Mouse (Mus musculus): Measurements from ENCODE around the gene 4930452B06Rik. TPM values are rescaled to one million over a fixed set of nuclear protein-coding genes. Genes with fewer than 3 reads are reported as not detected.

The 4930452B06Rik gene
- polyA plus RNA-seq, 1 experiment from 2014 or later = 9.7 TPM

DNA sequence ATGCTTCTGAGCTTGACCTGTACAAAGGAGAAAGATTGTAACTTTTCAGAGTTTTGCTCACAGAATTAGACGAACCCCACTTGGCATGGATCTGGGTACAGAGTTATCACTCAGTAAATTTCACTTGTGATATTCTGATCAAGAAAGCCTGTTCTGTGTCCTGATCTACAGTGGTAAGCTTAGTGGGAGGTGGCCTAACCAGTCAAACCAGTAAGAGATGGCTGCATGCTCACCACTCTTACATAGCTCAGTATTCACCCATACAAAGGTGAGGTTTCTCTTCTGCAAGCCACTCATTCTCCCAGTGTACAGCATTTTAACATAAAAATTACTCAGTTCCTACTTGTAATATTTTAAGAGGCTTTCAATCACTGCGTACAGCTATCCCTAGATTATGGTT lies 221.7 kb downstream of the 4930452B06Rik start:
- Histone ChIP-seq H3K36me3 (ENCODE audit: poor library complexity, severe bottlenecking) (no peaks in the 10 kb centered on the region), H3K27me3 (no peaks in the 10 kb centered on the region), H3K9ac (no peak overlapping the region), H3K9me3 (replicated peaks) (no peaks in the 10 kb centered on the region), H3K4me2 (no peak overlapping the region), H3K4me1 (no peaks in the 10 kb centered on the region), H3K27ac (no peak overlapping the region), H3K4me3 (no peak overlapping the region)
- WGBS = 85% methylated on average over 2 of the region's 2 CpGs
- no peak for ATAC-seq

DNA sequence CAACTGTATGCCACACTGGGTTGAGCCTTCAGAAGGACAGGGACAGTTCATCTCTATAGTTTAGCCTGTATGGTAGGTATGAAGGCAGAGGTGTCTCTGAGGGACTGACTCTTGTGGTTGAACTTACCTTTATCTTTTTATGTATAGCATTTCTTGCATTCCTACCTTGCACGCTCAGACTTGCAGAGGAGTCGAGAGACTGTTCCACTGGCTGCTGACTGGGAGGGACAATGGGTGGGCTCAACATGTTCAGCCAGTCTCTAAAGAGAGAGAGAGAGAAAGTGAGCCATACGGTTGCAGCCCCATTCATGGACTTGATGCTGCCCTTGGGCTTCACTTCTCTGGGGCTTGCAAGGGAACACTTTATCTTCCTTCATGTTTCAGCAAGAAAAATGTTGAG lies 223.3 kb downstream of the 4930452B06Rik start:
- Histone ChIP-seq H3K9ac (no peak overlapping the region), H3K27ac (no peak overlapping the region), H3K4me2 (no peak overlapping the region), H3K36me3 (ENCODE audit: poor library complexity, severe bottlenecking) (no peaks in the 10 kb centered on the region), H3K4me3 (no peak overlapping the region), H3K4me1 (no peaks in the 10 kb centered on the region), H3K27me3 (no peaks in the 10 kb centered on the region), H3K9me3 (replicated peaks) (no peaks in the 10 kb centered on the region)
- no peak for ATAC-seq
- WGBS = 87% methylated on average over 3 of the region's 3 CpGs

- Histone ChIP-seq H3K4me2 (no peak overlapping the region), H3K9me3 (replicated peaks) (no peaks in the 10 kb centered on the region), H3K27ac (no peak overlapping the region), H3K4me3 (no peak overlapping the region), H3K27me3 (no peaks in the 10 kb centered on the region), H3K9ac (no peak overlapping the region), H3K36me3 (ENCODE audit: poor library complexity, severe bottlenecking) (no peaks in the 10 kb centered on the region), H3K4me1 (no peaks in the 10 kb centered on the region)
- ATAC-seq = no peak
- 84% methylated on average over 3 of the region's 3 CpGs for WGBS
Measured at GRCm38 (mm10) chr14:8441623-8442022, 224.4 kb downstream of the 4930452B06Rik start.

GRCm38 (mm10) chr14:8430611-8431230 lies 235.3 kb downstream of the 4930452B06Rik start:
- no peak overlapping the region for H3K4me2 ChIP-seq
- no peaks in the 10 kb centered on the region for H3K9me3 ChIP-seq (replicated peaks)
- no peak overlapping the region for H3K9ac ChIP-seq
- H3K4me1 ChIP-seq = no peaks in the 10 kb centered on the region
- whole genome bisulfite sequencing = 82% methylated on average over 6 of the region's 6 CpGs
- no peak overlapping the region for H3K27ac ChIP-seq
- H3K27me3 ChIP-seq = no peaks in the 10 kb centered on the region
- ATAC-seq = no peak
- H3K4me3 ChIP-seq = no peak overlapping the region
- H3K36me3 ChIP-seq (ENCODE audit: poor library complexity, severe bottlenecking) = no peaks in the 10 kb centered on the region

DNA sequence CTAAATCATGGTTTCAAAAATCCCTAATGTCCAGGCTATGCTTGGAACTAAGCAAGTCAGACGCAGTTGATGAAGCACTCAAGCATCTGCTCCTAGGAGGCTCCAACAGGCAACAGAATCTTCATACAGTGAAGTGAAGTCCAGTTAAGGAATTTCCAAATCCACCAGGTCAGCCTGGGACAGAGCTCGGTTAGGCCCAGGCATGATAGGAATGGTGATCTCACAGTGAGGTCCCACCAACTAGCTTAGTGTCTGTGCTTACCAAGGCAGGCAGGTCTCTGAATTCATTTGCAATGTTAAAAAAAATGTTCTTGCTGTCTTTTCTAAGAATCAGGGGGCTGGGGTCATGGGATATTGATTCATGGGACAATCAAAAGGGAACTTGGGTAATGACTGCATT lies 236.3 kb downstream of the 4930452B06Rik start:
- ATAC-seq = no peak
- Histone ChIP-seq H3K4me2 (no peak overlapping the region), H3K4me1 (no peaks in the 10 kb centered on the region), H3K9ac (no peak overlapping the region), H3K9me3 (replicated peaks) (no peaks in the 10 kb centered on the region), H3K36me3 (ENCODE audit: poor library complexity, severe bottlenecking) (no peaks in the 10 kb centered on the region), H3K4me3 (no peak overlapping the region), H3K27ac (no peak overlapping the region), H3K27me3 (no peaks in the 10 kb centered on the region)
- 80% methylated on average over 2 of the region's 2 CpGs for WGBS

DNA sequence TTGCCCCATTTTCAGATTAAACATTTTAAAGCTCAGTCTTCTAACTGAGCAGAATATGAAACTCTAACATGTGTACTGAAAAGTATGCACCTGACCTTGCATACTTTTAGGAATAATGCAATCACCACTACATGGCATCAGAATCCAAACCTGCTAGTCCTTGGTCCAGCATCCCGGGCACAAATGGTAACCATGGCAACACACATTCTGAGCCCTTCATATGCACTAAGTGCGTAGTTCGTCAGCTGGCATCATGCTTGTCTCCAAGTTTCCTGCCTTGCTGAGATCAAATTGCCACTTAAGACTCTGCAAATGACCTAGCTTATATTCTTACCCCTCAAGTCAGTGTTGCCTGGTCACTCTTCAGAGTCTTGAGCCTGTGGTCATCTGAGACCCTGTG lies 243.2 kb downstream of the 4930452B06Rik start:
- ATAC-seq = no peak
- Histone ChIP-seq H3K4me2 (no peak overlapping the region), H3K27ac (no peak overlapping the region), H3K27me3 (no peaks in the 10 kb centered on the region), H3K36me3 (ENCODE audit: poor library complexity, severe bottlenecking) (no peaks in the 10 kb centered on the region), H3K4me3 (no peak overlapping the region), H3K4me1 (0 out of 2 replicates have a peak, but pooled peaks cover 12% of the 10 kb centered on the region), H3K9ac (no peak overlapping the region), H3K9me3 (replicated peaks) (no peaks in the 10 kb centered on the region)
- WGBS = 51% methylated on average over 3 of the region's 3 CpGs

DNA sequence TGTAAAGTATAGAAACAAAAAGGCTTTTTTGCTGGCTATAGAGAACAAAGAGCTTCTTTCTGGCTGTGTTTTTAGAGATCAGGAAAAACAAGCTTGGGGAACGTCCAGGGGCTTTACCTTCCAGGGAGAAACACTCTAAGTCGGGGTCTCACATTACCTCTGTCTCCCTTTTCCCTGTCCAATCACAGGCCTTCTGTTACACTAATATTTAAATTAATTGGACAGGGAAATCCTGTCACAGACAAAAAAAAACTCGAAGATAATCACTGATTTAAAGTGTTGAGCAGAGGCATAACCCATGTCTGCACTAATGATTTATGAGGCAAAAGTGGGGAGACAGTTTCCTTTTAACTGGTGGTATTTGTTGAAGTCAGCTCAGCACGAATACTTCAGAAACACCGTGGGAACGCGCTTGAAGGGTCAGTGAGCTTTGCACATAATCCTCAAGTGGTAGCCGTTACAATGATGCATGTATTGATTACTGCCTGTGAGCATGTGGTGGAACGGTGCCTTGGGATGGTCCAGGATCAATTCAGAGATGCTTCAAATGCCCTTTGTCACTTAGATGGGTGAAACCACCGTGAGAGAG lies 244.7 kb downstream of the 4930452B06Rik start:
- H3K4me2 ChIP-seq = no peak overlapping the region

GRCm38 (mm10) chr14:8418610-8419009 lies 247.4 kb downstream of the 4930452B06Rik start:
- 59% methylated on average over 3 of the region's 3 CpGs for WGBS

More for the DNA sequence above, 244.7 kb downstream of the 4930452B06Rik start:
- H3K27ac ChIP-seq = no peak overlapping the region
- H3K4me3 ChIP-seq = no peak overlapping the region
- H3K36me3 ChIP-seq (ENCODE audit: poor library complexity, severe bottlenecking) = no peaks in the 10 kb centered on the region
- H3K27me3 ChIP-seq = no peaks in the 10 kb centered on the region
- H3K4me1 ChIP-seq = 0 out of 2 replicates have a peak, but pooled peaks cover 12% of the 10 kb centered on the region
- no peak for ATAC-seq
- no peak overlapping the region for H3K9ac ChIP-seq
- WGBS = 27% methylated on average over 10 of the region's 10 CpGs
- no peaks in the 10 kb centered on the region for H3K9me3 ChIP-seq (replicated peaks)

DNA sequence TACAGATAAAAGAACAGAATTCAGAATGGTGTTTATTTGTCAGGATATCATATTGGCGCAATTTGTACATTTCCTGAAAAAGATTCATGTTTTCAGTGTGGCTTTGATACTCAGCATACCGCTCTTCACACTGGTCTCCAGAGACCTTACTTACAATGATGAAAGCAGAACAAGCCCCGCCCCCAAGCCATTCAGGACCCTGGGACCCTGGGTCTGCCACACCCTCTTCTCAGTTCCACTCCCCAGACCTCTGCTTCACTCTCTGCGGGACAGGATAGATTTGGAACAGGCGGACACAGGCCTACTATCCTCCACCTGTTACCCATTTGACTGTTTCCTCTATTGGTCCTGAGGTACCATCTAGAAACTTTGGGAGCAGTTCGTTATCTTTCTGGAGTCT lies 260.1 kb downstream of the 4930452B06Rik start:
- no peaks in the 10 kb centered on the region for H3K9me3 ChIP-seq (replicated peaks)
- no peak overlapping the region for H3K4me3 ChIP-seq
- no peak for ATAC-seq
- no peaks in the 10 kb centered on the region for H3K4me1 ChIP-seq
- no peak overlapping the region for H3K9ac ChIP-seq
- no peaks in the 10 kb centered on the region for H3K27me3 ChIP-seq
- no peaks in the 10 kb centered on the region for H3K36me3 ChIP-seq (ENCODE audit: poor library complexity, severe bottlenecking)
- WGBS = 74% methylated on average over 6 of the region's 6 CpGs
- no peak overlapping the region for H3K4me2 ChIP-seq
- no peak overlapping the region for H3K27ac ChIP-seq

More at GRCm38 (mm10) chr14:8418610-8419009, 247.4 kb downstream of the 4930452B06Rik start:
- no peaks in the 10 kb centered on the region for H3K9me3 ChIP-seq (replicated peaks)
- no peaks in the 10 kb centered on the region for H3K27me3 ChIP-seq
- H3K4me1 ChIP-seq = 0 out of 2 replicates have a peak, but pooled peaks cover 12% of the 10 kb centered on the region
- H3K36me3 ChIP-seq (ENCODE audit: poor library complexity, severe bottlenecking) = no peaks in the 10 kb centered on the region
- ATAC-seq = no peak
- H3K4me2 ChIP-seq = no peak overlapping the region
- H3K4me3 ChIP-seq = no peak overlapping the region
- no peak overlapping the region for H3K27ac ChIP-seq
- H3K9ac ChIP-seq = no peak overlapping the region

GRCm38 (mm10) chr14:8403310-8403709 lies 262.7 kb downstream of the 4930452B06Rik start:
- H3K4me2 ChIP-seq = no peak overlapping the region
- 72% methylated on average over 3 of the region's 3 CpGs for WGBS
- H3K9me3 ChIP-seq (replicated peaks) = no peaks in the 10 kb centered on the region
- no peak overlapping the region for H3K4me3 ChIP-seq
- ATAC-seq = no peak
- H3K27me3 ChIP-seq = no peaks in the 10 kb centered on the region
- H3K27ac ChIP-seq = no peak overlapping the region
- no peak overlapping the region for H3K9ac ChIP-seq
- no peaks in the 10 kb centered on the region for H3K36me3 ChIP-seq (ENCODE audit: poor library complexity, severe bottlenecking)
- H3K4me1 ChIP-seq = no peaks in the 10 kb centered on the region

DNA sequence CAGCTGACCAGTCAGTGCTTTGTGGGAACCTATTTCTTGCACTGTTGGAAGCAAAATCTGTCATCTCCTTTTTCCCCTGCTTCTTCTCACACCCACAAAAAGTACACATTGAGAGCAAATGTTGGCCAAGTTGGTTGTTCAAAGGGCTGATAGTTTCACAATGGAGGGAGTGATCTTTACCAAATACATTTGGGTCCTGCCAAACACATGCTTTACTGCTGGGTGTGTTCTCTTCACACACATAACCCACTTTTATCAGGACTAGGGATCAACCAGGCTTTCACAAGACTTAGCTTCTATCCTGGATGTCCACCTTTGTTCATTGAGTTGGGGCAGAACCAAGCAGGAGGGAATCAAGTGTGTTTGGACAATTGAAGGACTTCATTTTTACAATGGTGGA lies 267.5 kb downstream of the 4930452B06Rik start:
- H3K4me1 ChIP-seq = no peaks in the 10 kb centered on the region
- H3K4me2 ChIP-seq = no peak overlapping the region
- no peak overlapping the region for H3K4me3 ChIP-seq
- no peaks in the 10 kb centered on the region for H3K27me3 ChIP-seq
- ATAC-seq = no peak
- no peak overlapping the region for H3K9ac ChIP-seq
- H3K9me3 ChIP-seq (replicated peaks) = no peaks in the 10 kb centered on the region
- no peaks in the 10 kb centered on the region for H3K36me3 ChIP-seq (ENCODE audit: poor library complexity, severe bottlenecking)
- no peak overlapping the region for H3K27ac ChIP-seq

- WGBS = 90% methylated on average over 7 of the region's 7 CpGs
- Histone ChIP-seq H3K4me2 (no peak overlapping the region), H3K4me1 (no peaks in the 10 kb centered on the region), H3K9me3 (replicated peaks) (no peaks in the 10 kb centered on the region), H3K4me3 (no peak overlapping the region), H3K36me3 (ENCODE audit: poor library complexity, severe bottlenecking) (no peaks in the 10 kb centered on the region), H3K27me3 (no peaks in the 10 kb centered on the region), H3K27ac (no peak overlapping the region), H3K9ac (no peak overlapping the region)
- ATAC-seq = no peak
Measured at GRCm38 (mm10) chr14:8395690-8396287, 270.3 kb downstream of the 4930452B06Rik start.

All from forebrain, embryonic 13.5 days (tissue).